Mouse (Mus musculus) erythroid progenitor cell, adult 5-6 weeks (primary cell): ENCODE results near the gene Cyp8b1. TPM values are rescaled to one million over a fixed set of nuclear protein-coding genes. Genes with fewer than 3 reads are reported as not detected.
A peak's percentile ranks its signal among the peaks of the same experiment; 100 is the strongest.

Source experiments
- ATAC-seq: replicated peaks from 2 replicates; pipeline ENCODE4 v1.8.0; 2016; ENCODE audit warnings: moderate number of reproducible peaks, mild to moderate bottlenecking, moderate TSS enrichment, inconsistent platforms; ENCODE audit not compliant: poor library complexity, low FRiP score, severe bottlenecking
- total RNA-seq, 2 experiments: library from RNA; stranded (forward) in 1 of 2; stranded (reverse) in 1 of 2; fragments of 150-400 nt in 1 of 2; fragments of 186-747, 209-891 nt in 1 of 2; gene quantifications; 2 replicates each; pipeline versions ENCODE4 v1.2.3 to v1.2.4; 2015 to 2017; ENCODE audit warnings: low replicate concordance in 2 of 2

Gene Cyp8b1
- not detected in 2 replicates for total RNA-seq (2015; ENCODE audit: low replicate concordance)
- total RNA-seq (2017; ENCODE audit: low replicate concordance), result not detected in 2 replicates

DNA sequence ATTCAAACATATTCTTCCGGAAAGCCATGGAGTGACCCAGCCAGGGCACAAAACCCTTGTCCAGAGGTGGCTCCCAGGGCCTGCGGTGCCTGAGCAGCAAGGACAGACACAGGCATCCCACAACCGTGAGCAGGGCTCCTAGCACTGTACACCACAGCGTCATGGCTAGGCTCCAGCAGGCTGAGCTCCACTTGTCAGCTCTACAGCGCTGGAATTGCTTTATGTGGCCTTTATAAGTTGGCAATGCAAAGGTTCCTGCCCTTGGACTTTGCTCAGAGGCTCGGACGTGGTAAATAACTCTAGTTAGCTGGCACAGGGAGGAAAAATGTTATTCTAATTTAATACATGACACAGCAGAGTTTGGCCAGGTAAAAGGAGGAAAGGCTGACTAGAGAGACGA, at the start of gene Cyp8b1:
Gene Cyp8b1, minus strand, starts transcription at position 204 of the 400 bp plus-strand sequence.
- no peak for ATAC-seq

GRCm38 (mm10) chr9:121964941-121965340, 48.8 kb upstream of the Cyp8b1 start:
- no peak for ATAC-seq

DNA sequence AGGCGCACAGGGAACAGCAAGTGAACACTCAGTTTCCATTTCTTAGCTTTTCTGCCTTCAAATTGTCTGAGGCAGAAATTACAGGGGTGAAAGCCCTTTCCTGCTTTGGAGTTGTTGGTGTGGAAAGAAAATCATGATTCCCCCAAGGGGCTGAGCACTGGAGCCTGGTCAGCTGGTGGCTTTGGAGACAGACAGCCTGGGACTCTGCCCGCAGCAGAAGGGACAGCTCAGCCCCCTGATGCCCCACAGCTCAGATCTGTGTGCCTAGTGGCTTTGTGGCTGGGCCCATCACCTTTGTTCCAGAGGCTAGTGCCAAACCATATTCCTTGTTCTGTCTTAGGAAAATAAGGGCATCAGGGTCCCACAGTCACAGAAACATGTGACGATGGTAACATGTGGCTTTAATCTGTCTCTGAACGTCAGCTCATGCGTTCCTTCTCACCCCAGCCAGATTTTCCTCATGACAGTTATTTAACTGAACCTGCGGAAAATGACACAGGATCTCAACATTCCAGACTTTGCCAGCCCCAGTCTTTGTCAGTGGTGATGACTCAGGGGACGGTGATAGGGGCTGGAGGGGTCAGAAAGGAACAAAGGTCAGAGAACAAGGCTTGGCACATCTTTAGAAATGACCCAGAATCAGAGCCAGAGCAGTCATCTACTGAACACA, 44.0 kb upstream of the Cyp8b1 start:
- no peak for ATAC-seq

- no peak for ATAC-seq
Measured at GRCm38 (mm10) chr9:121952596-121952995, 36.5 kb upstream of the Cyp8b1 start.

DNA sequence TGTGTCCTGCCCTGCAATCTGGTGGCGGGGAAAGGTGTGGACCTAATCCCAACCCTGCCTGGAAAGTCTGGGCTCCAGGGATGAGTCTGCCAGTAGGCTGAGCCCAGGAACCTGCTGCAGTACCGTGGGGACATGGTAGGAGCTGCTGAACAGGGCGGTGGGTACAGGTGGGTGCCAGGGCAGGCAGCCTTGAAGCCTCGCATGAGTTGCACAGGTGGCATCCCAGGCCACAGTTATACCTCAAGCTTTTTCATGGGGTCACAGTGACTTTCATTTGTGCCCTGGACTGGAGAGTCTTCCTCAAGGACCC, 35.0 kb upstream of the Cyp8b1 start:
- ATAC-seq, result 0 out of 2 replicates have a peak, but pooled peaks have one; percentile 39

DNA sequence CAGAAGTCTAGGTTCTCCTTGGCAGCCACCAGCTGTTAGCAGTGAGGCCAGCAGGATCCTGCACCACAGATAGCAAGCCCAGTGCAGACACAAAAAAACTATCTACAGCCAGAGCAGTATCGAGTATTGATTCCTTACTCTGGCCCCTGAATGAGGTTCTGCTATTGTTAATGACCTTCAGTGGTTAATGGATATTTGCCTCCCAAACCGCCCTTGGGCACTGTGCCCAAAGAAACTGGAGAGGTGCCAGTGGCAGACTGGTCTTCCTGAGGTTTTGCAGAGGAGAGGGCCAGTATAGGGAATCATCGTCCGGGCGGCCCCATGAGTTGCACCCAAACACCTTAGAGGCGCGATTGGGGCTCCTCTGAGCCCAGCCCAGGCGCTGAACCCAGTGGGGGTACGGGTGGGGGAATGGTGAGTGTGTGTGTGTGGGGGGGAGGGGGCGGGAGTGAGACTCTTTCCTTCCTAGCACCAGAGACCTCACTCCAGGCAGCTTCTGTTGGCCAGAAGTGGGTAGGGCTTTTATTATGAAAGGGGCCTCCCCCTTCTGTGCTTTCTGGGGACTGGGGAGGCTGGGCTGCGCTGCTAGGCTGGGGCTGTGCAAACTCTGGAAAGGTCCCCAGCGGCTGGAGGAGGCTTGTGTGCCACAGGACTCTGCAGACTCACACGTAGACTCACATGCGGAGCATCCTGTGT, 34.5 kb upstream of the Cyp8b1 start, which contains the start of gene Fam198a:
Gene Fam198a, plus strand, starts transcription at position 571 of the 696 bp plus-strand sequence.
- ATAC-seq, result 0 out of 2 replicates have a peak, but pooled peaks have one; percentile 26

DNA sequence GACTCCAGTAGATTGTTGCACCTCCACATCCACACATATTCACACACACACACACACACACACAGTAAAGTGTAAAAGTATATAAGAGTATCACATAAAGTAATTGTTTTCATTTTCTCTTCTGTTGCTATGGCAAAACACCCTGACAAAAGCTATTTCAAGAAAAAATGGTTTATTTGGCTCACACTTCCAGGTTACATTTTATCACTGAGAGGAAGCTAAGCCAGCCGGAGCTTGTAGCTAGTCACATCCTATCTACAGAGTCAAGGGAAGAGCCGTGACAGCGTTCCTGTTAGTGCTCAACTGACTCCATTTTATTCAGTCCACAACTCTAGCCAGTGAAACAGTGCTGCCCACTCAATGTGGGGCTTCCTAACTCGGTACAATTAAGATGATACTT, 32.3 kb upstream of the Cyp8b1 start:
- no peak for ATAC-seq

- ATAC-seq, result no peak
Measured at GRCm38 (mm10) chr9:121947784-121948183, 31.7 kb upstream of the Cyp8b1 start.

- ATAC-seq, result no peak
Measured at GRCm38 (mm10) chr9:121943628-121944027, 27.5 kb upstream of the Cyp8b1 start.

DNA sequence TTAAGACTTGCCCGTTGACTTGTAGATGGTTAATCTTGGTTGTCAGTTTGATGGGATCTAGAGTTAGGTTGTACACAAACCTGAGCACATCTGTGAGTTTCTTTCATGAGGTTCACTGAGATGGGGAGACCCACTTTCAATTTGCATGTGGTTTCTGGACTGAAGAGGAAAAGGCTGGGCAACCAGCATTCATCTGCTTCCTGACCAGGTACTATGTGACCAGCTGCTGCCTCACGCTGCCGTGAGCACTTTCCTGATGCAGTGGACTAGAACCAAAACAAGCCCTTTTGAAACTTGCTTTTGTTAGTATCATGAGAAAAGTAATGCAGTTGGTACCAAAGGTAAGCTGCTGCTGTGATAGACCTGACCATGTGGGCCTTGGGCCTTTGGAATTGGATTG, 26.9 kb upstream of the Cyp8b1 start:
- ATAC-seq, result no peak

- peak; percentile 50; the same call in 1 of the 2 replicates for ATAC-seq
Measured at GRCm38 (mm10) chr9:121937944-121938355, 21.8 kb upstream of the Cyp8b1 start.

GRCm38 (mm10) chr9:121937451-121937864, 21.4 kb upstream of the Cyp8b1 start:
- no peak for ATAC-seq

DNA sequence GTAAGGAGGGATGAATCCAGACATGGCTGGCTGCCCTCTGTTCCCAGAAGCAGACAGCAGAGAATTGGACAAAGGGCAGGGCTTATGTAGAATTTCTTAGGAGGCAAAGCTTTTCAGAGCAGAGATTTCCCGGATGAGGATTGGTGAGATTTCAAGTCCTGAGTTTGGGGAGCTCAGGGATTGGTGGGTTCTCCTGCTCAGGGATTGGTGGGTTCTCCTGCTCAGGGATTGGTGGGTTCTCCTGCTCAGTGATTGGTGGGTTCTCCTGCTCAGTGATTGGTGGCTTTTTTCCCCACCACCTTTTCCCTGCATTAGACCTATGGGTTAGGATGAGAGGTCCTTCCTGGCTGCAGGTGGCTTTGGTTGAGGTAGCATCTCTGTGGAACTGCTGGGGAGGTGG, 20.8 kb upstream of the Cyp8b1 start:
- ATAC-seq, result no peak

DNA sequence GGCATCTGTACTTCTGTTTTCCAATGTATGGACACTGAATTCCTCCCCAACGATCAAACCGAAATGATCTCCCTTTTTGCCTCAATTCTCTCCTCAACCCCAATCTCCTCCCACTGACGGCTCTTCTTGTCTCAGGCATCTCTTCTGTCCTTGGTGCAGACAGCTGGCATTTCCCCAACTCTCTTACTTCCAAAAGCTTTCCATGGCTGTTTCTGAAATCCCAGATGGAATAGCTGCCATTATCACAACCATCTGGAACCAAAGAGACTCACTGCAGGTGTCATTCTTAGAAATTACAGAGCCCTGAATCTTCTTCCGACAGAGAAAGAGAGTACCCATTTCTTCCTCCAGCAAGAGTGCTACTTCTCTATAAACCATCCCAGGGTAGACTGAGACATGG, 18.8 kb upstream of the Cyp8b1 start:
- ATAC-seq, result no peak

- ATAC-seq, result peak; percentile 80
Measured at GRCm38 (mm10) chr9:121928498-121928897, 12.4 kb upstream of the Cyp8b1 start.

DNA sequence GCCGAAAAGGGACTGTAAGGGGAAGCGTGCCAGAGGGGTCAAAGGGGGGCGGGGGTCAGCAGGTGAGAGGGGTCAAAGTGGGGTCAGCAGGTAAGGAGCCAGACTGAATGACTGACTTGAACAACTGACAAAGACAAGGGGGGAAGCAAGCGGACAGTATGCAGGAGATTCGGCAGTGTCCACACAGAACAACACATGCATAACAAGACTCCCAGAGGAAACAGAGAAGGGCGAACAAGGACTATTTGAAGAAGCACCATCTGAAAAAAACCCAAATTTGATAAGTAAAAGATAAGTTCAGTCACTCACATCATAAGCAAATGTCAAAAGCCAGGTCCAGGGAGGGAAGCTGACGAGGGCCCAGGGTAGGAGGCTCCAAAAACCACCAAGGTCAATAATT, 11.6 kb upstream of the Cyp8b1 start:
- ATAC-seq, result no peak

DNA sequence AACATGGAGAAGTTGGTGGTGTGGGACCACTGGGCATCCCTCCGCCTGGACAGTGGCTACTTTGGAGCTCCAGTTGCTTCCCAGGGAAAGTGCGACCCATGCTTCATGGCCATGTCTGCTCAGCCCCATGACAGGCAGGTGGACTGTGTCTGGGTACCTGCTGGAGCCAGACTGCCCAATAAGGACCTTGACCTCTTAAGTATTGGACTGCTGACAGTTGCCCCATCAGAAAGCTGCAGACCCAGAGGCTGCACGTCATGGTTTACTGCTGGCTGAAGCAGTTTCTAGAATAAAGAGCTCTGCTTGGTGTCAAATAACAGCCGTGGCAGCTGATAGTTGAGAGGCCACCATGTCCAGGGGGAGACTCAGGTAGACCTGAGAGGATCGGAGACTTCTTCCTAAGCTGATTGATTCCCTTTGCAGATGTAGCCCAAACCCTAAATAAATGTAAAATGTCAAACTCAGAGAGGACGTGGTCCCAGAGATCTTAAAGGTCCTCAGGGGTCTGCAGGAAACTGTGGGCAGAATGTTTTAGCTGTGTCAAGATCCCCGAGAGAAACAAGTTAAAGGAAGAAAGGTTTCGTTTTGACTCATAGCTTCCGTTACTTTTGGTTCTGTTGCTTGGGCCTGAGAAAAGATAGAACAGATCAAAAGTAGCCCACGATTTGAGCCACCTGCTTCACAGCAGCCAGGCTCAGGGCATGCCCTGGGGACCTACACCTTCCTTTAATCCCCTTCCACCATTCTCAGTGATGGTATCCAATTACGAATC, 10.7 kb upstream of the Cyp8b1 start:
- no peak for ATAC-seq

DNA sequence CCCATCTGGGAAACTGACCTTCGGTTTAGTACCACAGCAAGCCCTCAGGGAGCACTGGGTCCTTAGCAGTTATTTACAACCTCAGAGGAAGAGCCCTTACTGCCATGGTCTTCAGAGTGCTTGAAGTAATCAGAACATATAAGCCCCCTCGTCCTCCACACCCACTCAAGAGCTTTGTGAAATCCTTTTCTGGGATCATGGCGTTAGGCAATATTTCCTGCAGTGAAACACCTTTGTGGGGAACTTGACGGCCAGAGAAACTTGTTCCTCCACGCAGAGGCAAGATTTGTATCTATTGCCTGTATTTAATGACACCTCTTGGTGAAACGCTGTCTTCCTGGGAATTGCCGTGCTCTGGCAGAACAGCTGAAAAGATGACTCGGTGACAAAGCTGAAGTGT, 9.9 kb upstream of the Cyp8b1 start:
- no peak for ATAC-seq

- no peak for ATAC-seq
Measured at GRCm38 (mm10) chr9:121924901-121925560, 8.9 kb upstream of the Cyp8b1 start.

DNA sequence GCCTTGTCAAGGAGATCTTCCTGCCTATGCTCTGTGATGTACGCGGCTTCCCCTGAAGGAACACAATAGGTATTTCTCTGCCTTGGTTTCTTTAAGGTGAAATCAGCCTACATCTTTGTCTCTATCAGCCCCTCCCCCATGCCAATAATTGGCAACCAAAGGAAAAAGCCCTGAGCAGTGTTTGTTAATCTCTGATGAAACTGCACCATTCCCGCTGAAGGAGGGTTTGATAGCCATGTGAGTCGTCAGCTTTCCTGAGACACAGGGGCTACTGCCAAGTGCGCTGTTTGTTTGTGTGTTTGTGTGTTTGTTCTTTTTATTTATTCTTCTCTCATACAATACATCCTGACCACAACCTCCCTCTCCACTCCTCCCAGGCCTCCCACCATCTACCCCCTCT, 7.8 kb upstream of the Cyp8b1 start:
- ATAC-seq, result no peak
